Mouse (Mus musculus) thymus, adult 2 months (tissue): ENCODE measurements at regions not wholly inside any gene's neighbourhood (a gene's known extent, or its start where the extent isn't known, plus 50 kb on each side); places are given as distances from the start of the nearest gene placed in this dataset.

ENCODE experiments used
- DNase-seq: peaks from one replicate; pipeline ENCODE4 v3.0.0; 2021
- H3K27ac ChIP-seq: fragments of 200-500 bp; 2 replicates; pipeline ENCODE4 v1.5.1; 2012; ENCODE audit warnings: low read length, control low read depth; ENCODE audit not compliant: control insufficient read depth, insufficient read depth
- H3K27me3 ChIP-seq: fragments of 200-500 bp; 2 replicates; pipeline ENCODE4 v1.6.1; 2012; ENCODE audit warnings: mild to moderate bottlenecking, low read length, moderate library complexity, mixed read lengths; ENCODE audit not compliant: control insufficient read depth, insufficient read depth
- H3K36me3 ChIP-seq: fragments of 200-500 bp; 2 replicates; pipeline ENCODE4 v1.6.1; 2012; ENCODE audit warnings: mild to moderate bottlenecking, low read length, moderate library complexity; ENCODE audit not compliant: control insufficient read depth, insufficient read depth
- H3K4me1 ChIP-seq: fragments of 200-500 bp; replicated peaks from 2 replicates; pipeline ENCODE4 v1.6.1; 2012; ENCODE audit warnings: low read length; ENCODE audit not compliant: control insufficient read depth, insufficient read depth
- H3K4me3 ChIP-seq: fragments of 200-500 bp; 2 replicates; pipeline ENCODE4 v1.5.1; 2012; ENCODE audit warnings: mild to moderate bottlenecking, low read length, control low read depth, moderate library complexity; ENCODE audit not compliant: control insufficient read depth, insufficient read depth
- CTCF ChIP-seq: fragments of 200-500 bp; IDR thresholded peaks from 2 replicates; pipeline ENCODE4 v1.5.1; 2012; ENCODE audit warnings: mild to moderate bottlenecking, control low read depth, low read length, moderate library complexity, borderline replicate concordance; ENCODE audit not compliant: control insufficient read depth, poor library complexity, insufficient read depth; ENCODE audit errors: extremely low read depth
- POLR2A ChIP-seq: fragments of 200-500 bp; IDR thresholded peaks from 2 replicates; pipeline ENCODE4 v1.6.1; 2012; ENCODE audit warnings: mild to moderate bottlenecking, low read length, control low read depth, moderate library complexity; ENCODE audit not compliant: control insufficient read depth, poor library complexity, insufficient read depth; ENCODE audit errors: extremely low read depth
- WGBS: fragments of 180-500 bp; shearing (Covaris S2); methylation state at CpG from one replicate; pipeline ENCODE4 v1.1.7; 2018; 5-methylcytosine and 5-hydroxymethylcytosine counted together

DNA sequence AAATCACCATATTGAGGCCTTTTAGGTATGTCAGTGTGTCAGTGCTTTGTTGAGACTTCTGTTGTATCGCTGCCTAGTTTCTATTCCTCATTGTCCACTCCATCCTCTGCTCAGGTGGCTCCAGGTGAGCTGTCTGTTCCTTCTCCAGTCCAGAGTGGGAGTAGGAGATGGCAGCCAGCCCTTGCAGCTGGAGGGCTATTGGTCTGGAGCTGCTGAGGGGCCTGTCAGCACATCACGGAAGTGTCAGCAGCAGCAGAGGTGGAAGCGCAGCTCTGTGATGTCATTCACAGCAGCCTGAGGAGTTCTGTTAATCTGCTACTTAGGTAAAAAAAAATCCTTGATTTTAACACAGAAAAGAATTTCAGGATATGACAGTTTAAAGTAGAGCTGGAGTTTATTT is 126.0 kb upstream of the Adra1b start:
- Histone ChIP-seq H3K4me1 (no peaks in the 10 kb centered on the region), H3K36me3 (no peaks in the 10 kb centered on the region), H3K4me3 (no peak overlapping the region), H3K27me3 (no peaks in the 10 kb centered on the region), H3K27ac (no peak overlapping the region)
- TF ChIP-seq POLR2A (no peak), CTCF (no peak)
- 93% methylated on average over 3 of the region's 3 CpGs for WGBS
- DNase-seq, result no peak

GRCm38 (mm10) chr11:44046083-44046482 is 145.1 kb upstream of the Adra1b start:
- WGBS, result 75% methylated on average over 2 of the region's 2 CpGs
- Histone ChIP-seq H3K27me3 (no peaks in the 10 kb centered on the region), H3K36me3 (no peaks in the 10 kb centered on the region), H3K4me3 (no peak overlapping the region), H3K4me1 (no peaks in the 10 kb centered on the region), H3K27ac (no peak overlapping the region)
- TF ChIP-seq CTCF (no peak), POLR2A (no peak)
- no peak for DNase-seq

- no peak overlapping the region for H3K4me3 ChIP-seq
- no peak for DNase-seq
- 95% methylated on average over 5 of the region's 5 CpGs for WGBS
- no peaks in the 10 kb centered on the region for H3K4me1 ChIP-seq
- H3K27ac ChIP-seq, result no peak overlapping the region
- H3K36me3 ChIP-seq, result no peaks in the 10 kb centered on the region
- H3K27me3 ChIP-seq, result no peaks in the 10 kb centered on the region
- TF ChIP-seq CTCF (no peak), POLR2A (no peak)
Observed at GRCm38 (mm10) chr11:44049253-44049976, 148.4 kb upstream of the Adra1b start.

DNA sequence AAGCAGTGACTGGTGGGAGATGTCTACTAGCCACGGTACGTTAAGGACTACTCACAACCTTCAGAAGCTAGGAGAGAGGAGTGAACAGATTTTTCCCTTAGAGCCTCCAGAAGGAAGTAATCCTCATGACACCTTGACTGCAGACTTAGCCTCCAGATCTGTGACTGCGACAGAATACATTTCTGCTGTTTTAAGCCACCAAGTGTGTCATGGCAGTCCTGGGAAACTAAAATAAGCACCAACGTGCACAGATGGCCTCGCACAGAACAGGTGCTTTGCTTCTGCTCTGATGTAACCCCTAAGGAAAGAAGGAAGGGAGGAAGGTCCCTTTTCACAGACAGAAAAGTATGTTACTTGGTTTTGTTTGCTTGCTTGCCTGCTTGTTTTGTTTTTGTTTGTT is 151.5 kb upstream of the Adra1b start:
- no peak for TF ChIP-seq CTCF
- no peak for TF ChIP-seq POLR2A
- DNase-seq, result no peak
- Histone ChIP-seq H3K4me3 (no peak overlapping the region), H3K36me3 (no peaks in the 10 kb centered on the region), H3K27me3 (no peaks in the 10 kb centered on the region), H3K27ac (no peak overlapping the region), H3K4me1 (no peaks in the 10 kb centered on the region)
- WGBS, result 86% methylated on average over 5 of the region's 5 CpGs

- no peak overlapping the region for H3K27ac ChIP-seq
- DNase-seq, result no peak
- 95% methylated on average over 1 of the region's 1 CpGs for WGBS
- no peak for TF ChIP-seq CTCF
- no peak for TF ChIP-seq POLR2A
- H3K27me3 ChIP-seq, result no peaks in the 10 kb centered on the region
- H3K4me3 ChIP-seq, result no peak overlapping the region
- H3K36me3 ChIP-seq, result no peaks in the 10 kb centered on the region
- H3K4me1 ChIP-seq, result no peaks in the 10 kb centered on the region
Observed at GRCm38 (mm10) chr11:44062446-44062845, 161.4 kb upstream of the Adra1b start.

DNA sequence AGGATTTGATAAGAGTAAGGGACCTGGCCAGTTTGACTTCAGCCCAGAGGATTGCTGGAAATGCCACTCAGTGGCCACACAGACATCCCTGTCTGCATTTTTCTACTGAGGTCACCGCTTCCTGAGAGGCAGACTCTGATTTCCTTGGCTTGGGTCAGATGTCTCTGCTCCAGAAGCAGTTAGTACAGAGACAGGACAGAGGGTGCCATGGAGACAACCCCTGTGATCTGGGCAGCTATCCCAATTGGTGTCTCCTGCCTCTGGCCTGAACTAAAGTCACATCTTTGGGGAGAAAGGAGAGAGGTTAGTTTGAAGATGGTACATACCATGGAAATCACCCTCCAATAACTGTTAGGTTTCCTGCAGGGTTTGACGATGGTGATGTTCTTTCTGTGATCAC is 165.2 kb upstream of the Adra1b start:
- Histone ChIP-seq H3K27ac (no peak overlapping the region), H3K36me3 (no peaks in the 10 kb centered on the region), H3K27me3 (no peaks in the 10 kb centered on the region), H3K4me1 (no peaks in the 10 kb centered on the region), H3K4me3 (no peak overlapping the region)
- TF ChIP-seq CTCF, result no peak
- TF ChIP-seq POLR2A, result no peak
- WGBS, result 91% methylated on average over 2 of the region's 2 CpGs
- no peak for DNase-seq

- H3K27me3 ChIP-seq, result no peaks in the 10 kb centered on the region
- no peak for DNase-seq
Observed at GRCm38 (mm10) chr11:44083716-44084115, 182.7 kb upstream of the Adra1b start.

More at GRCm38 (mm10) chr11:44083716-44084115, 182.7 kb upstream of the Adra1b start:
- 94% methylated on average over 3 of the region's 3 CpGs for WGBS
- no peaks in the 10 kb centered on the region; the same call in 1 of the 2 replicates for H3K4me1 ChIP-seq
- TF ChIP-seq POLR2A (no peak), CTCF (no peak)
- H3K27ac ChIP-seq, result no peak overlapping the region
- no peak overlapping the region for H3K4me3 ChIP-seq
- no peaks in the 10 kb centered on the region for H3K36me3 ChIP-seq
